22 mouse cellular contexts compared by ENCODE assay signal in genomic region chr3:40504377-40504776, GRCm38 (mm10). TPM values are rescaled to one million over a fixed set of nuclear protein-coding genes. Genes with fewer than 3 reads are reported as not detected.
A peak's percentile ranks its signal among the peaks of the same experiment; 100 is the strongest.
DNase-seq lines count a peak whose midpoint lies in the region; ATAC-seq lines count a peak whose summit lies in the region.
"Had no signal": no experiment of that assay in that cellular context is flagged by ENCODE, and none has a peak within 500 bp of the region (broad histone marks: within the 10 kb centered on the region; RNA-seq: fewer than 3 reads in every experiment).

No protein-coding gene starts in this region.

- DNase-seq in kidney, postnatal 10 days: peak; percentile 22
- no peak for DNase-seq in kidney, adult 9 months
- DNase-seq in 3T3-L1 (ENCODE audit: low read depth, low spot score): peak; percentile 48
- DNase-seq in Muller cell, postnatal 12 days (ENCODE audit: inconsistent ontology term): peak; percentile 28
- no peak for DNase-seq in B cell, adult 2 months
- no peak for DNase-seq in gastrocnemius, postnatal 4 days (ENCODE audit: low spot score in 2 of 2)
- DNase-seq: adrenal gland, postnatal 25 days; cerebellum, adult 11-12 months; cerebellum, adult 9-11 months; gastrocnemius, postnatal 14 days; heart, adult 18-20 months; heart, postnatal 4 days; kidney, postnatal 4 days; liver; lung, postnatal 36 days; spleen, adult 18-20 months; thymus, postnatal 4 days had no signal

- ATAC-seq in megakaryocyte progenitor cell, adult 5-6 weeks (replicated peaks; ENCODE audit: poor library complexity): peak; percentile 25; the same call in 1 of the 2 replicates
- ATAC-seq: forebrain, embryonic 13.5 days; intestine, postnatal 0 days; midbrain, embryonic 16.5 days had no signal

RNA-seq across cellular contexts. Expression of gene Intu, which starts 26.7 kb away (rescaled TPM):
- 2.9 and 3.7 TPM in 2 replicates for total RNA-seq in megakaryocyte progenitor cell, adult 5-6 weeks (2015)
- 2.5 and 3.0 TPM in 2 replicates for total RNA-seq in megakaryocyte progenitor cell, adult 5-6 weeks (2017)
- total RNA-seq in gastrocnemius, postnatal 4 days (2021): 1 to 10 TPM; 3.2 to 3.9 TPM
- total RNA-seq: CH12.LX had no signal

Comparison
In these comparisons a context has a peak if more than half of its experiments do, and no peak if none do; other contexts are left out.
1. DNase-seq: peak in kidney, postnatal 10 days (single experiment), 3T3-L1 (single experiment) and Muller cell, postnatal 12 days (single experiment); none in kidney, adult 9 months (single experiment), B cell, adult 2 months (0 of 2) and gastrocnemius, postnatal 4 days (0 of 2).